Mouse (Mus musculus): ENCODE measurements around the gene Il6st. TPM values are rescaled to one million over a fixed set of nuclear protein-coding genes. Genes with fewer than 3 reads are reported as not detected.

The Il6st gene
- total and polyA plus RNA-seq, 2 experiments from 2014 or later = 20.5 to 36.1 TPM

DNA sequence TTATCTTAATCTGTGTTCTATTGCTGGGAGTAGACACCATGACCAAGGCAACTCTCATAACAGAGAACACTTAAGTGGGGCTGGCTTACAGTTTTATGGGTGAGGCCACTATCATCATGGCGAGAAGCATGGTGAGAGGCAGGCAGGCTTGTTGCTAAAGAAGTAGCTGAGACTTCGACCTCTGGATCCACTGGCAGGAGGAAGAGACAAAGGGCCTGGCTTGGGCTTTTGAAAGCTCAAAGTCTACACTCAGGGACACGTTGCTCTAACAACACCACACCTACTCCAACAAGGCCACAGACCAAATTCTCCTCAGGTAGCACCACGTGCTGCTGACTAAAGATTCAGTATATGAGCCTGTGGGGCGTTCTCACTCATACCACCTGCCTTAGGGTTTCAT lies 22.4 kb downstream of the Il6st start:
- no peak for ATAC-seq (ENCODE audit: low FRiP score)
- Histone ChIP-seq H3K9ac (replicated peaks; ENCODE audit: low read length, poor library complexity, severe bottlenecking) (no peak overlapping the region), H3K27me3 (ENCODE audit: insufficient read depth, low read length) (no peaks in the 10 kb centered on the region), H3K9me3 (ENCODE audit: low read length) (no peaks in the 10 kb centered on the region), H3K27ac (ENCODE audit: low read depth, low read length) (no peak overlapping the region), H3K4me2 (ENCODE audit: low read depth, low read length, poor library complexity, severe bottlenecking) (no peak overlapping the region), H3K36me3 (ENCODE audit: insufficient read depth, low read length) (peaks cover 29% of the 10 kb centered on the region), H3K4me1 (ENCODE audit: insufficient read depth, low read length) (no peaks in the 10 kb centered on the region), H3K4me3 (ENCODE audit: low read depth, low read length) (no peak overlapping the region)
- 98% methylated on average over 5 of the region's 5 CpGs for WGBS
- TF ChIP-seq CTCF (IDR thresholded peaks at IDR 0.05) = no peak
- DNase-seq (ENCODE audit: low spot score) = no peak

- ATAC-seq (ENCODE audit: low FRiP score) (no peak), DNase-seq (ENCODE audit: low spot score) (no peak)
- Histone ChIP-seq H3K4me3 (ENCODE audit: low read depth, low read length) (no peak overlapping the region), H3K27ac (ENCODE audit: low read depth, low read length) (no peak overlapping the region), H3K27me3 (ENCODE audit: insufficient read depth, low read length) (no peaks in the 10 kb centered on the region), H3K36me3 (ENCODE audit: insufficient read depth, low read length) (peaks cover 28% of the 10 kb centered on the region), H3K4me1 (ENCODE audit: insufficient read depth, low read length) (no peaks in the 10 kb centered on the region), H3K9ac (replicated peaks; ENCODE audit: low read length, poor library complexity, severe bottlenecking) (no peak overlapping the region), H3K9me3 (ENCODE audit: low read length) (no peaks in the 10 kb centered on the region), H3K4me2 (ENCODE audit: low read depth, low read length, poor library complexity, severe bottlenecking) (no peak overlapping the region)
- 97% methylated on average over 5 of the region's 5 CpGs for WGBS
- TF ChIP-seq CTCF (IDR thresholded peaks at IDR 0.05) = no peak
Measured at GRCm38 (mm10) chr13:112486676-112487075, 22.8 kb downstream of the Il6st start.

DNA sequence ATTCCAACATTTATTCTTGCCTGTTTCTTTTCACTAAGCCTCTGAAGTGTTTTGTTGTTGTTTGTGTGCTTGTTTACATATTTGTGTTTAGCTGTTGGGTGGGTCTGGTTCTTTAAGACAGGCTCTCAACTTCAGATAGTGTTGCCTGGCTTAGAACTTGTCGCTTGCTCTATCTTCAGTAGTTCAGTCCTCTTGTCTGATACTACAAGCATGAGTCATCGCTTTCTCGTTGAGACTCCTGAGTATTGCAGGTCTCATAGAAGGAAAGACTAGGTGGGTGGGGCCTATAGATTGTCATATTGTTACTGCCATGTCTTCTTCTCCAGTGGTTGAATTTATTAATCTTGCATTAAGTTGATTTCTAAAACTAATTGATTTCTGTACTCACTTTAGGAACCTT lies 26.2 kb downstream of the Il6st start:
- 97% methylated on average over 3 of the region's 3 CpGs for WGBS
- Histone ChIP-seq H3K36me3 (ENCODE audit: insufficient read depth, low read length) (peaks cover 31% of the 10 kb centered on the region), H3K4me3 (ENCODE audit: low read depth, low read length) (no peak overlapping the region), H3K9me3 (ENCODE audit: low read length) (no peaks in the 10 kb centered on the region), H3K27me3 (ENCODE audit: insufficient read depth, low read length) (no peaks in the 10 kb centered on the region), H3K4me2 (ENCODE audit: low read depth, low read length, poor library complexity, severe bottlenecking) (no peak overlapping the region), H3K27ac (ENCODE audit: low read depth, low read length) (no peak overlapping the region), H3K4me1 (ENCODE audit: insufficient read depth, low read length) (no peaks in the 10 kb centered on the region), H3K9ac (replicated peaks; ENCODE audit: low read length, poor library complexity, severe bottlenecking) (no peak overlapping the region)
- no peak for ATAC-seq (ENCODE audit: low FRiP score)
- DNase-seq (ENCODE audit: low spot score) = no peak
- TF ChIP-seq CTCF (IDR thresholded peaks at IDR 0.05) = no peak

DNA sequence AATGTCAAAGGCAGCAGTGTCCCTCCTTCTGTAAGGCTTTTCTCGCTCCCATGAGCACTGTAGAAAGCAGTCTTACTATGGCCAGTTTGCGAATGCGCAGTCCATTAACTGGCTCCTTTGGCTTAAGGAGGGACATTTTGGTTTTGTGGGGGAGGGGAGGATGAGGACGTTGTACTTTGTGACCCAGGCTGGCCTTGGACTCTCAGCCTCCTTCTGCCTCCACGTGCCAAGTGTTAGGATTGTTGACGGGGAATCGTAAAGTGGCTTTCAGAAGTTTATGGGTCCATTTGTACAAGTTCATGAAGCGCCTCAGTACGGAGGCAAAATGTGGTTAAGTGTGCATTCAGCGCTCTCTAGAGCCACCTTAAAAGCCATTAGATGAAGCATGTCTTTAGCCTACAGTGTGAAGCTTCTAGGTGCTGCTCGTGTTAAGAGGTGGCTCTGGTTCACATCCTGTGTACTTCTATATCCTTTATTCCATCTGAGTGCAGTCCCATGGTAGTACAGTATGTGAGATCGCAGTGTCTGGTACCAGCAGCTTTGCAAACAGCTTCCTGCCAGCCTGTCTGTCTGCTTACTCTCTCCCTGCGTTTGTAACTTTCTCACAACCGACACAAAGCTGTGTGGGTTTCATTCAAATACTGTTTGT lies 27.9 kb downstream of the Il6st start:
- no peak overlapping the region for H3K4me3 ChIP-seq (ENCODE audit: low read depth, low read length)
- no peak for TF ChIP-seq CTCF (IDR thresholded peaks at IDR 0.05)
- no peak overlapping the region for H3K27ac ChIP-seq (ENCODE audit: low read depth, low read length)
- DNase-seq (ENCODE audit: low spot score) = no peak
- H3K9me3 ChIP-seq (ENCODE audit: low read length) = no peaks in the 10 kb centered on the region
- H3K9ac ChIP-seq (replicated peaks; ENCODE audit: low read length, poor library complexity, severe bottlenecking) = no peak overlapping the region
- 93% methylated on average over 14 of the region's 14 CpGs for WGBS
- H3K27me3 ChIP-seq (ENCODE audit: insufficient read depth, low read length) = no peaks in the 10 kb centered on the region
- ATAC-seq (ENCODE audit: low FRiP score) = no peak
- peaks cover 20% of the 10 kb centered on the region for H3K36me3 ChIP-seq (ENCODE audit: insufficient read depth, low read length)
- no peak overlapping the region for H3K4me2 ChIP-seq (ENCODE audit: low read depth, low read length, poor library complexity, severe bottlenecking)
- no peaks in the 10 kb centered on the region for H3K4me1 ChIP-seq (ENCODE audit: insufficient read depth, low read length)

- no peak for TF ChIP-seq CTCF (IDR thresholded peaks at IDR 0.05)
- Histone ChIP-seq H3K36me3 (ENCODE audit: insufficient read depth, low read length) (peaks cover 24% of the 10 kb centered on the region), H3K4me3 (ENCODE audit: low read depth, low read length) (no peak overlapping the region), H3K9me3 (ENCODE audit: low read length) (no peaks in the 10 kb centered on the region), H3K9ac (replicated peaks; ENCODE audit: low read length, poor library complexity, severe bottlenecking) (no peak overlapping the region), H3K27me3 (ENCODE audit: insufficient read depth, low read length) (no peaks in the 10 kb centered on the region), H3K4me1 (ENCODE audit: insufficient read depth, low read length) (no peaks in the 10 kb centered on the region), H3K4me2 (ENCODE audit: low read depth, low read length, poor library complexity, severe bottlenecking) (no peak overlapping the region), H3K27ac (ENCODE audit: low read depth, low read length) (no peak overlapping the region)
- no peak for DNase-seq (ENCODE audit: low spot score)
- WGBS = 90% methylated on average over 1 of the region's 1 CpGs
- ATAC-seq (ENCODE audit: low FRiP score) = no peak
Measured at GRCm38 (mm10) chr13:112492285-112492678, 28.4 kb downstream of the Il6st start.

GRCm38 (mm10) chr13:112494590-112494989 lies 30.7 kb downstream of the Il6st start:
- H3K4me3 ChIP-seq (ENCODE audit: low read depth, low read length) = no peak overlapping the region
- peaks cover 36% of the 10 kb centered on the region for H3K36me3 ChIP-seq (ENCODE audit: insufficient read depth, low read length)
- ATAC-seq (ENCODE audit: low FRiP score) = no peak
- no peak for DNase-seq (ENCODE audit: low spot score)
- no peak overlapping the region for H3K9ac ChIP-seq (replicated peaks; ENCODE audit: low read length, poor library complexity, severe bottlenecking)
- TF ChIP-seq CTCF (IDR thresholded peaks at IDR 0.05) = no peak
- H3K4me2 ChIP-seq (ENCODE audit: low read depth, low read length, poor library complexity, severe bottlenecking) = no peak overlapping the region
- no peak overlapping the region for H3K27ac ChIP-seq (ENCODE audit: low read depth, low read length)
- H3K9me3 ChIP-seq (ENCODE audit: low read length) = no peaks in the 10 kb centered on the region
- no peaks in the 10 kb centered on the region for H3K27me3 ChIP-seq (ENCODE audit: insufficient read depth, low read length)
- WGBS = 94% methylated on average over 12 of the region's 12 CpGs
- H3K4me1 ChIP-seq (ENCODE audit: insufficient read depth, low read length) = no peaks in the 10 kb centered on the region

Data from midbrain, postnatal 0 days (tissue).